Mouse (Mus musculus): ENCODE results near the gene Dpep3.

DNA sequence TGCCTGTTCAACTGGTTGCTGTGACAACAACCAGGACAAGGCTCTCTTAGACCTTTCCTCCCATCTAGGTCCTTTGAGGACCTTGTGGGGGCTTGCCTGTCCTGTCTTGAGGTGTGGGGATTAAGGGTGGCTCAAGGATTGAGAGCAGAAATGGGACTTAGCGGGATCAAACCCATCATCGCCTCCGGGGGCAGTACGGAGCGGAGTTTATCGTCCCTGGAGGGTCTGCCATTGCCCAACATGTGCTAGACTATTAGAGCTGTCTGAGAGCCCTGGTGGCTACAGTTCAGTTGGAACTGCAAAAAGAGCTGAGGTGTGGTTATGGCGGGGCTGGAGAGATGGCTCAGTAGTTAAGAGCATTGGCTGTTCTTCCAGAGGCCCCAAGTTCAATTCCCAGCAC, 3.9 kb downstream of the Dpep3 start:
- TF ChIP-seq CTCF (IDR thresholded peaks at IDR 0.05; ENCODE audit: low read depth, low read length): no peak
- TF ChIP-seq TAL1 (conservative IDR thresholded peaks at IDR 0.05; ENCODE audit: low read depth, low read length): no peak
- TF ChIP-seq GATA1 (IDR thresholded peaks at IDR 0.05; ENCODE audit: borderline replicate concordance, low read length): no peak
- no peak for TF ChIP-seq POLR2AphosphoS5 (IDR thresholded peaks at IDR 0.05; ENCODE audit: insufficient replicate concordance, low read depth, low read length)
- TF ChIP-seq GATA2 (IDR thresholded peaks at IDR 0.05; ENCODE audit: borderline replicate concordance, low read depth, low read length): no peak

Data from G1E (cell line).